ENCODE assay signal across 8 mouse cellular contexts in the genomic region with DNA sequence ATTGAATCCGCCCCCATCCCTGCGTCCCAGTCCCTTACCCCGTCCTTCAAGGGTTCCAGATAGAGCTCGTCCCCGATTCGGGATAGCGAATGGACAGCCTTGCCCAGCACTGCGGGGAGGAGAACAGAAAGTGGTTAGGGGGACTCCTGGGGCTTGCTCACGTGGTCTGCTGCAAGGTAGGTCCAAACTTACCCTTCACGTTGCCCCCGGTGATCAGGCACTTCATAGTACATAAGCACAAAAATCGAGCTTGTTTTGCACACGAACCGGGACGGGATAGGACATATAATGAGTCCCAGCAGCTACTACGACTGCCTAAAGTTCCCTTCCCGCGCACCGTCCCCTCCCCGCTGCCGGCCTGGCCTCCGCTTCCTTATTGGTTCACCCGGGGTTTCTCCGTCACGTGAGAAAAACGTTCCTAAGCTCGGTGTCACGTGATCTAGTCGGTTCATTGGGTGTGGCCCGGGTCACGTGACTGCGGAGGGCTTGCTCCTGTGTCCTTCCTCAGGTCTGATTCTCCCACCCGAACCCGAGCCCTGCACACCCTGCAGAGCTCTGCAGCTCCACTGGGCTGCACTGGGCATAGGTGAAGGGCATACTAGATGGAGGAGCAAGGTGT. TPM values are rescaled to one million over a fixed set of nuclear protein-coding genes. Genes with fewer than 3 reads are reported as not detected.
DNase-seq lines count a peak whose midpoint lies in the region; ATAC-seq lines count a peak whose summit lies in the region.

A gene (minus strand): TSS at position 372 of the 619 bp plus-strand sequence.

- peaks cover 40% of the 10 kb centered on the region for H3K36me3 ChIP-seq in heart, embryonic 10.5 days
- H3K36me3 ChIP-seq in kidney, embryonic 15.5 days: peaks cover 37% of the 10 kb centered on the region

- under 1% methylated on average over 34 of the region's 34 CpGs for WGBS in heart, embryonic 10.5 days
- 0% methylated on average over 34 of the region's 34 CpGs for WGBS in kidney, embryonic 15.5 days

- H3K4me3 ChIP-seq in heart, embryonic 10.5 days: peak within 1 kb of the TSS; percentile 73
- H3K4me3 ChIP-seq in kidney, embryonic 15.5 days (replicated peaks): peak within 1 kb of the TSS; percentile 76

- H3K4me2 ChIP-seq in kidney, embryonic 15.5 days: peak within 1 kb of the TSS; percentile 92

- no peaks in the 10 kb centered on the region for H3K9me3 ChIP-seq in heart, embryonic 10.5 days
- H3K9me3 ChIP-seq in kidney, embryonic 15.5 days (replicated peaks): no peaks in the 10 kb centered on the region

- peak within 1 kb of the TSS; percentile 75 for H3K9ac ChIP-seq in kidney, embryonic 15.5 days

- DNase-seq in B cell, adult 2 months: peak; percentile 92 to 94
- peak; percentile 99 for DNase-seq in brain, adult 2 months (ENCODE audit: low read depth, low spot score)
- DNase-seq in heart, embryonic 10.5 days (ENCODE audit: low spot score): peak; percentile 99
- DNase-seq in liver: peak; percentile 95
- DNase-seq in spleen, postnatal 4 days (ENCODE audit: low spot score in 2 of 2): peak; percentile 96 to 98

- peaks cover 21% of the 10 kb centered on the region for H3K27me3 ChIP-seq in heart, embryonic 10.5 days (ENCODE audit: insufficient read depth, poor library complexity, severe bottlenecking)
- peaks cover 5% of the 10 kb centered on the region; the same call in 1 of the 2 replicates for H3K27me3 ChIP-seq in kidney, embryonic 15.5 days

- H3K4me1 ChIP-seq in heart, embryonic 10.5 days: peaks cover 39% of the 10 kb centered on the region
- H3K4me1 ChIP-seq in kidney, embryonic 15.5 days: peaks cover 44% of the 10 kb centered on the region

- H3K27ac ChIP-seq in heart, embryonic 10.5 days: peak within 1 kb of the TSS; percentile 92
- peak within 1 kb of the TSS; percentile 84 for H3K27ac ChIP-seq in kidney, embryonic 15.5 days

- ATAC-seq in erythroblast, adult 5-6 weeks (replicated peaks; ENCODE audit: low FRiP score, poor library complexity, severe bottlenecking): peak; percentile 89
- ATAC-seq in kidney, embryonic 15.5 days (replicated peaks; ENCODE audit: low FRiP score): peak; percentile 81
- peak; percentile 77 for ATAC-seq in monocyte, adult 5-6 weeks (replicated peaks; ENCODE audit: insufficient number of reproducible peaks, low FRiP score, low TSS enrichment, poor library complexity, severe bottlenecking)

RNA-seq across cellular contexts. Expression of the gene that starts here (rescaled TPM):
- 12.7 and 23.2 TPM in 2 replicates for total RNA-seq in erythroblast, adult 5-6 weeks (2015; ENCODE audit: low replicate concordance)
- total RNA-seq in erythroblast, adult 5-6 weeks (2017; ENCODE audit: low replicate concordance): 9.1 and 15.7 TPM in 2 replicates
- polyA plus RNA-seq in heart, embryonic 10.5 days (2016; fragmentation: Nextera tagmentation; extraction: Ambion mirVana): 33.0 and 40.0 TPM in 2 replicates
- polyA plus RNA-seq in kidney, embryonic 15.5 days (2015; fragmentation: Nextera tagmentation; extraction: Ambion mirVana): 37.2 and 38.2 TPM in 2 replicates
- 19.1 to 26.3 TPM (median 20.7 TPM) in 3 replicates for total RNA-seq in monocyte, adult 5-6 weeks (2017)

Comparison
In these comparisons a context has a peak if more than half of its experiments do, and no peak if none do; other contexts are left out.
1. Peak in every context shown above with its lines: DNase-seq, ATAC-seq, H3K4me3 ChIP-seq and H3K27ac ChIP-seq.